20 mouse cellular contexts compared by ENCODE assay signal in genomic region chr2:172619168-172619567, GRCm38 (mm10).
"Had no signal": no experiment of that assay in that cellular context is flagged by ENCODE, and none has a peak within 500 bp of the region (broad histone marks: within the 10 kb centered on the region; RNA-seq: fewer than 3 reads in every experiment).

No protein-coding gene starts in this region.

- H3K9me3 ChIP-seq: kidney, embryonic 15.5 days; limb, embryonic 10.5 days; limb, embryonic 13.5 days; liver, embryonic 12.5 days; liver, embryonic 15.5 days; midbrain, embryonic 12.5 days; midbrain, embryonic 15.5 days; neural tube, embryonic 12.5 days; neural tube, embryonic 15.5 days; stomach, embryonic 15.5 days had no signal

- H3K4me3 ChIP-seq: kidney, embryonic 15.5 days; limb, embryonic 10.5 days; limb, embryonic 13.5 days; liver, embryonic 12.5 days; liver, embryonic 15.5 days; midbrain, embryonic 12.5 days; midbrain, embryonic 15.5 days; neural tube, embryonic 12.5 days; neural tube, embryonic 15.5 days; stomach, embryonic 15.5 days had no signal

- H3K4me2 ChIP-seq: kidney, embryonic 15.5 days; limb, embryonic 13.5 days; liver, embryonic 12.5 days; liver, embryonic 15.5 days; midbrain, embryonic 12.5 days; midbrain, embryonic 15.5 days; neural tube, embryonic 12.5 days; neural tube, embryonic 15.5 days; stomach, embryonic 15.5 days had no signal

- H3K9ac ChIP-seq: kidney, embryonic 15.5 days; limb, embryonic 13.5 days; liver, embryonic 12.5 days; liver, embryonic 15.5 days; midbrain, embryonic 12.5 days; midbrain, embryonic 15.5 days; neural tube, embryonic 12.5 days; neural tube, embryonic 15.5 days; stomach, embryonic 15.5 days had no signal

- H3K27ac ChIP-seq: kidney, embryonic 15.5 days; limb, embryonic 13.5 days; liver, embryonic 12.5 days; liver, embryonic 15.5 days; macrophage; midbrain, embryonic 12.5 days; midbrain, embryonic 15.5 days; neural tube, embryonic 12.5 days; neural tube, embryonic 15.5 days; stomach, embryonic 15.5 days had no signal

- H3K4me1 ChIP-seq: liver, embryonic 12.5 days; liver, embryonic 15.5 days; stomach, embryonic 15.5 days had no signal

- DNase-seq: kidney, adult 8-10 months; kidney, postnatal 10 days; kidney, postnatal 4 days; liver; lung, adult 18-20 months; lung, postnatal 14 days; right cerebral cortex, adult 18-20 months; right cerebral cortex, postnatal 14 days; right cerebral cortex, postnatal 4 days had no signal

- H3K36me3 ChIP-seq: kidney, embryonic 15.5 days; limb, embryonic 10.5 days; limb, embryonic 13.5 days; liver, embryonic 12.5 days; liver, embryonic 15.5 days; midbrain, embryonic 12.5 days; midbrain, embryonic 15.5 days; neural tube, embryonic 12.5 days; neural tube, embryonic 15.5 days; stomach, embryonic 15.5 days had no signal

- ATAC-seq: liver, embryonic 12.5 days; midbrain, embryonic 15.5 days had no signal
